Mouse (Mus musculus) testis, adult 2 months (tissue): ENCODE measurements around the gene Prlh.

ENCODE experiments used
- CTCF ChIP-seq: fragments of 200-500 bp; IDR thresholded peaks from 2 replicates; pipeline ENCODE4 v1.5.1; 2012; ENCODE audit warnings: low read depth, mild to moderate bottlenecking, inconsistent platforms, low read length, moderate library complexity; ENCODE audit not compliant: control insufficient read depth, insufficient read depth, insufficient replicate concordance
- POLR2A ChIP-seq: fragments of 200-500 bp; IDR thresholded peaks from 2 replicates; pipeline ENCODE4 v1.6.1; 2012; ENCODE audit warnings: low read depth, mild to moderate bottlenecking, inconsistent platforms, low read length, moderate library complexity; ENCODE audit not compliant: control insufficient read depth

GRCm38 (mm10) chr1:90914948-90915569, 37.8 kb upstream of the Prlh start, which contains the start of gene Mlph:
- TF ChIP-seq CTCF: no peak
- no peak for TF ChIP-seq POLR2A
